Mouse (Mus musculus) regulatory T cell (primary cell): ENCODE measurements at regions not wholly inside any gene's neighbourhood (a gene's known extent, or its start where the extent isn't known, plus 50 kb on each side); places are given as distances from the start of the nearest gene placed in this dataset.

Source experiments
- in situ Hi-C: fragments of 300-600 bp; cut with MboI, MseI; formaldehyde crosslinking; loops from one replicate; pipeline ENCODE4 v1.15.1; 2025; ENCODE audit warnings: high pct_unique_total_duplicates

- in situ Hi-C loops: loop anchor here (10.0 kb wide), 1 partner anchor 1462 kb away; no protein-coding TSS in a partner anchor
Observed at GRCm38 (mm10) chr5:55122391-55122790, 1124.1 kb downstream of the Stim2 start.

- in situ Hi-C loops: no loop called here
Observed at GRCm38 (mm10) chr5:55134310-55134709, 1136.0 kb downstream of the Stim2 start.

GRCm38 (mm10) chr5:55135293-55135947, 1137.1 kb downstream of the Stim2 start:
- in situ Hi-C loops: no loop called here

- in situ Hi-C loops: no loop called here
Observed at GRCm38 (mm10) chr5:55138750-55139149, 1140.5 kb downstream of the Stim2 start.

GRCm38 (mm10) chr5:55147354-55147753, 1149.1 kb downstream of the Stim2 start:
- in situ Hi-C loops: no loop called here

GRCm38 (mm10) chr5:55174839-55175238, 1176.5 kb downstream of the Stim2 start:
- in situ Hi-C loops: no loop called here
